Mouse (Mus musculus): Measurements from ENCODE around the gene Coq2. TPM values are rescaled to one million over a fixed set of nuclear protein-coding genes. Genes with fewer than 3 reads are reported as not detected.

The Coq2 gene
- total RNA-seq, 1 experiment, result 27.4 TPM

DNA sequence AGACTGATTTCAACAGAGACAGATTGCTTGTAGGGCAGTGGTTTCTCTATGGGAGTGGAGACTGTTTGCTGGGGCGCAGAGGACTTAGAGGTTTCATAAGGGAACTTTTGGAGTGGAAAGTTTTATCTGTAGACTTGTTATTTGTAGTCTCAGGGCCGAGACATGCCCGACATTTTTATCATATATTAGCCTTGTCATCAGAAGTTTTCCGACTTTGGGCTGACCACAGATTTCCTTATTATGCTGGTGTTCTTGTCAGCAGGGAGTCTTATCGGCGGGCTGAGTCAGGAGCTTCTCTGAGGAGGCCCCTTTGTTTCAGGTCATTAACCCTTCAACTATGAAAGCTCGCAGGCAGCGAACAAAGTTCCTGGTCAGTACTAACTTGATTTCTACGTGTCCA is 67.1 kb downstream of the Coq2 start:
- in situ Hi-C loops (cut with MboI; ENCODE audit: low sequenced_read_pairs in 2 of 2, unreplicated experiment in 2 of 2), result no loop called here

DNA sequence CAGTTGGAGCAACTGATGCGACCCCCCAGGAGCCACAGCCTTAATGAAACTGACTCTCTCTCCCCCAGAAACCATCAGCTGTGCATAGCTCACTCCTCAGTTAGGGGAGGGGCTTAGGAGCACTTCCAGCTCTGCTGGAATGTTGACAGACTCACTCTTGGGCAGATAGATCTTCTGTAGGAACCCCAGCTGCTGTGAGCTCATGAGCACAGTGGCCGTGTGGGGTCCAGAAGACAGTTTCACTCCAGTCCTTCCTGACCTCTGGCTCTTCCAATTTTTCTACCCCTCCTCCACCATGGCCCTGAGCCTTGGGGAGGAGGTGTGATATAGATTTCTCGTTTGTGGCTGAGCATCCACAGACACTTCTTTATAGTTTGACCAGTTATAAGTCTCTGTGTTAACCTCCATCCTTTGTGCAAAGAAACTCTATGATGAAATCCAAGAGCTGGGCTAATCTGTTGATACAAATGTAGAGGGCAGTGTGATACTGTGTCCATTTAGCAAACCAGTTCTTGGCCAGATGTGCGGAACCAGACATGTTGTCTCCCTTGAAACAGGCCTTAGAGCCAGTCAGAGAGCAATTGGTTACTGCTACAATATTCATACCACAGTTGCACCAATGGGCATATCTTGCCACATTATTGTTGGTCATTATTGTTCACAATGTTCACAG is 67.7 kb downstream of the Coq2 start:
- no peaks in the 10 kb centered on the region for H3K9me3 ChIP-seq (ENCODE audit: control insufficient read depth, insufficient read depth, low read depth, low read length)
- no peak for TF ChIP-seq HCFC1 (IDR thresholded peaks at IDR 0.05; ENCODE audit: borderline replicate concordance, insufficient read depth, low read length)
- TF ChIP-seq CHD2 (IDR thresholded peaks at IDR 0.05; ENCODE audit: low read depth, low read length), result no peak
- TF ChIP-seq ZC3H11A (IDR thresholded peaks at IDR 0.05; ENCODE audit: borderline replicate concordance, low read depth, low read length), result no peak
- no peak for TF ChIP-seq MAFK (IDR thresholded peaks at IDR 0.05; ENCODE audit: insufficient read depth, low read depth, low read length)
- no peak for TF ChIP-seq ZNF384 (IDR thresholded peaks at IDR 0.05; ENCODE audit: low read depth, low read length)
- H3K4me1 ChIP-seq (ENCODE audit: control insufficient read depth in 2 of 2, insufficient read depth in 2 of 2, low read length in 2 of 2, poor library complexity in 1 of 2), result no peaks in the 10 kb centered on the region
- no peak overlapping the region for H3K9ac ChIP-seq (ENCODE audit: insufficient read depth, low read depth, low read length, poor library complexity, severe bottlenecking)
- no peak overlapping the region for H3K27ac ChIP-seq (ENCODE audit: insufficient read depth, low read depth, low read length, poor library complexity, severe bottlenecking)
- no peak for DNase-seq (ENCODE audit: low read depth, low spot score)
- no peak overlapping the region for H3K4me3 ChIP-seq (ENCODE audit: insufficient read depth in 1 of 2, low read depth in 1 of 2, low read length in 2 of 2, poor library complexity in 1 of 2, severe bottlenecking in 1 of 2)
- no peaks in the 10 kb centered on the region for H3K36me3 ChIP-seq (ENCODE audit: control insufficient read depth, insufficient read depth, low read length, poor library complexity, severe bottlenecking)
- in situ Hi-C loops (cut with MboI; ENCODE audit: low sequenced_read_pairs in 2 of 2, unreplicated experiment in 2 of 2), result no loop called here

More for the DNA sequence above, 67.1 kb downstream of the Coq2 start:
- H3K9me3 ChIP-seq (ENCODE audit: control insufficient read depth, insufficient read depth, low read depth, low read length), result no peaks in the 10 kb centered on the region
- H3K27ac ChIP-seq (ENCODE audit: insufficient read depth, low read depth, low read length, poor library complexity, severe bottlenecking), result no peak overlapping the region
- no peak for DNase-seq (ENCODE audit: low read depth, low spot score)
- H3K36me3 ChIP-seq (ENCODE audit: control insufficient read depth, insufficient read depth, low read length, poor library complexity, severe bottlenecking), result no peaks in the 10 kb centered on the region
- no peak overlapping the region for H3K4me3 ChIP-seq (ENCODE audit: insufficient read depth in 1 of 2, low read depth in 1 of 2, low read length in 2 of 2, poor library complexity in 1 of 2, severe bottlenecking in 1 of 2)
- H3K9ac ChIP-seq (ENCODE audit: insufficient read depth, low read depth, low read length, poor library complexity, severe bottlenecking), result no peak overlapping the region
- TF ChIP-seq ZNF384 (IDR thresholded peaks at IDR 0.05; ENCODE audit: low read depth, low read length) (no peak), ZC3H11A (IDR thresholded peaks at IDR 0.05; ENCODE audit: borderline replicate concordance, low read depth, low read length) (no peak), CHD2 (IDR thresholded peaks at IDR 0.05; ENCODE audit: low read depth, low read length) (no peak), MAFK (IDR thresholded peaks at IDR 0.05; ENCODE audit: insufficient read depth, low read depth, low read length) (no peak), HCFC1 (IDR thresholded peaks at IDR 0.05; ENCODE audit: borderline replicate concordance, insufficient read depth, low read length) (no peak)
- H3K4me1 ChIP-seq (ENCODE audit: control insufficient read depth in 2 of 2, insufficient read depth in 2 of 2, low read length in 2 of 2, poor library complexity in 1 of 2), result no peaks in the 10 kb centered on the region

- H3K9me3 ChIP-seq (ENCODE audit: control insufficient read depth, insufficient read depth, low read depth, low read length), result no peaks in the 10 kb centered on the region
- H3K4me3 ChIP-seq (ENCODE audit: insufficient read depth in 1 of 2, low read depth in 1 of 2, low read length in 2 of 2, poor library complexity in 1 of 2, severe bottlenecking in 1 of 2), result no peak overlapping the region
- H3K36me3 ChIP-seq (ENCODE audit: control insufficient read depth, insufficient read depth, low read length, poor library complexity, severe bottlenecking), result no peaks in the 10 kb centered on the region
- TF ChIP-seq HCFC1 (IDR thresholded peaks at IDR 0.05; ENCODE audit: borderline replicate concordance, insufficient read depth, low read length) (no peak), ZC3H11A (IDR thresholded peaks at IDR 0.05; ENCODE audit: borderline replicate concordance, low read depth, low read length) (no peak), MAFK (IDR thresholded peaks at IDR 0.05; ENCODE audit: insufficient read depth, low read depth, low read length) (no peak), ZNF384 (IDR thresholded peaks at IDR 0.05; ENCODE audit: low read depth, low read length) (no peak), CHD2 (IDR thresholded peaks at IDR 0.05; ENCODE audit: low read depth, low read length) (no peak)
- no peaks in the 10 kb centered on the region for H3K4me1 ChIP-seq (ENCODE audit: control insufficient read depth in 2 of 2, insufficient read depth in 2 of 2, low read length in 2 of 2, poor library complexity in 1 of 2)
- no peak for DNase-seq (ENCODE audit: low read depth, low spot score)
- in situ Hi-C loops (cut with MboI; ENCODE audit: low sequenced_read_pairs in 2 of 2, unreplicated experiment in 2 of 2), result no loop called here
- H3K27ac ChIP-seq (ENCODE audit: insufficient read depth, low read depth, low read length, poor library complexity, severe bottlenecking), result no peak overlapping the region
- no peak overlapping the region for H3K9ac ChIP-seq (ENCODE audit: insufficient read depth, low read depth, low read length, poor library complexity, severe bottlenecking)
Measured at GRCm38 (mm10) chr5:100605828-100606229, 69.1 kb downstream of the Coq2 start.

Other genes with a start within 250 kb of the Coq2 start
- gene Lin54, start 174.5 kb downstream of the Coq2 start, total RNA-seq (2012; rRNA removed), result 27.8 and 41.8 TPM in 2 replicates
- gene Cops4, start 156.8 kb downstream of the Coq2 start, total RNA-seq (2012; rRNA removed), result 71.6 and 101 TPM in 2 replicates
- gene Plac8, start 102.9 kb downstream of the Coq2 start, total RNA-seq (2012; rRNA removed), result 28.1 and 30.5 TPM in 2 replicates
- 0.32 and 1.2 TPM in 2 replicates for gene Hpse, start 44.6 kb upstream of the Coq2 start, total RNA-seq (2012; rRNA removed)
- 30.1 and 39.4 TPM in 2 replicates for gene Helq, start 123.5 kb upstream of the Coq2 start, total RNA-seq (2012; rRNA removed)
- gene Mrps18c, start 123.5 kb upstream of the Coq2 start, total RNA-seq (2012; rRNA removed), result 53.8 and 72.8 TPM in 2 replicates
- gene Abraxas1, start 145.8 kb upstream of the Coq2 start, total RNA-seq (2012; rRNA removed), result 19.5 and 20.7 TPM in 2 replicates
- gene Gpat3, start 170.6 kb upstream of the Coq2 start, total RNA-seq (2012; rRNA removed), result 5.6 and 9.3 TPM in 2 replicates